Mouse (Mus musculus): ENCODE data around the gene Phkg1. TPM values are rescaled to one million over a fixed set of nuclear protein-coding genes. Genes with fewer than 3 reads are reported as not detected.

The Phkg1 gene
- polyA plus RNA-seq, 1 experiment from 2014 or later, result 0.95 TPM

GRCm38 (mm10) chr5:129879888-129880287, 18.5 kb downstream of the Phkg1 start:
- WGBS, result 72% methylated on average over 3 of the region's 3 CpGs
- H3K4me3 ChIP-seq (ENCODE audit: low read depth, low read length), result no peak overlapping the region
- no peaks in the 10 kb centered on the region for H3K27me3 ChIP-seq (ENCODE audit: control insufficient read depth, insufficient read depth, low read depth, low read length)
- no peaks in the 10 kb centered on the region for H3K9me3 ChIP-seq (replicated peaks; ENCODE audit: control insufficient read depth, low read length, poor library complexity, severe bottlenecking)
- H3K4me2 ChIP-seq (ENCODE audit: low read length), result no peak overlapping the region
- peaks cover 27% of the 10 kb centered on the region for H3K36me3 ChIP-seq (ENCODE audit: control insufficient read depth, insufficient read depth, low read length)
- H3K4me1 ChIP-seq (ENCODE audit: control insufficient read depth, insufficient read depth, low read length), result peaks cover 5% of the 10 kb centered on the region
- H3K27ac ChIP-seq (ENCODE audit: low read length), result no peak overlapping the region
- H3K9ac ChIP-seq (ENCODE audit: low read depth, low read length), result no peak overlapping the region
- no peak for ATAC-seq

- Histone ChIP-seq H3K9me3 (replicated peaks; ENCODE audit: control insufficient read depth, low read length, poor library complexity, severe bottlenecking) (no peaks in the 10 kb centered on the region), H3K9ac (ENCODE audit: low read depth, low read length) (no peak overlapping the region), H3K27ac (ENCODE audit: low read length) (no peak overlapping the region), H3K4me1 (ENCODE audit: control insufficient read depth, insufficient read depth, low read length) (no peaks in the 10 kb centered on the region), H3K4me3 (ENCODE audit: low read depth, low read length) (no peak overlapping the region), H3K36me3 (ENCODE audit: control insufficient read depth, insufficient read depth, low read length) (peaks cover 27% of the 10 kb centered on the region), H3K27me3 (ENCODE audit: control insufficient read depth, insufficient read depth, low read depth, low read length) (no peaks in the 10 kb centered on the region), H3K4me2 (ENCODE audit: low read length) (no peak overlapping the region)
- no peak for ATAC-seq
- 56% methylated on average over 2 of the region's 2 CpGs for WGBS
These were observed 19.4 kb downstream of the Phkg1 start for GRCm38 (mm10) chr5:129878946-129879345.

- Histone ChIP-seq H3K27me3 (ENCODE audit: control insufficient read depth, insufficient read depth, low read depth, low read length) (no peaks in the 10 kb centered on the region), H3K4me1 (ENCODE audit: control insufficient read depth, insufficient read depth, low read length) (no peaks in the 10 kb centered on the region), H3K36me3 (ENCODE audit: control insufficient read depth, insufficient read depth, low read length) (peaks cover 22% of the 10 kb centered on the region), H3K9ac (ENCODE audit: low read depth, low read length) (no peak overlapping the region), H3K4me2 (ENCODE audit: low read length) (no peak overlapping the region), H3K27ac (ENCODE audit: low read length) (no peak overlapping the region), H3K4me3 (ENCODE audit: low read depth, low read length) (no peak overlapping the region), H3K9me3 (replicated peaks; ENCODE audit: control insufficient read depth, low read length, poor library complexity, severe bottlenecking) (no peaks in the 10 kb centered on the region)
- 77% methylated on average over 9 of the region's 9 CpGs for WGBS
- no peak for ATAC-seq
These were observed 20.5 kb downstream of the Phkg1 start for GRCm38 (mm10) chr5:129877731-129878455.

- Histone ChIP-seq H3K4me3 (ENCODE audit: low read depth, low read length) (no peak overlapping the region), H3K4me2 (ENCODE audit: low read length) (no peak overlapping the region), H3K36me3 (ENCODE audit: control insufficient read depth, insufficient read depth, low read length) (peaks cover 3% of the 10 kb centered on the region; the same call in 1 of the 2 replicates), H3K4me1 (ENCODE audit: control insufficient read depth, insufficient read depth, low read length) (no peaks in the 10 kb centered on the region), H3K9ac (ENCODE audit: low read depth, low read length) (no peak overlapping the region), H3K9me3 (replicated peaks; ENCODE audit: control insufficient read depth, low read length, poor library complexity, severe bottlenecking) (no peaks in the 10 kb centered on the region), H3K27ac (ENCODE audit: low read length) (no peak overlapping the region), H3K27me3 (ENCODE audit: control insufficient read depth, insufficient read depth, low read depth, low read length) (no peaks in the 10 kb centered on the region)
- no peak for ATAC-seq
- 84% methylated on average over 11 of the region's 11 CpGs for WGBS
These were observed 23.3 kb downstream of the Phkg1 start for GRCm38 (mm10) chr5:129875098-129875497.

GRCm38 (mm10) chr5:129873942-129874341, 24.4 kb downstream of the Phkg1 start:
- Histone ChIP-seq H3K36me3 (ENCODE audit: control insufficient read depth, insufficient read depth, low read length) (no peaks in the 10 kb centered on the region), H3K9me3 (replicated peaks; ENCODE audit: control insufficient read depth, low read length, poor library complexity, severe bottlenecking) (no peaks in the 10 kb centered on the region), H3K9ac (ENCODE audit: low read depth, low read length) (no peak overlapping the region), H3K4me1 (ENCODE audit: control insufficient read depth, insufficient read depth, low read length) (no peaks in the 10 kb centered on the region), H3K27ac (ENCODE audit: low read length) (no peak overlapping the region), H3K4me2 (ENCODE audit: low read length) (no peak overlapping the region), H3K4me3 (ENCODE audit: low read depth, low read length) (no peak overlapping the region), H3K27me3 (ENCODE audit: control insufficient read depth, insufficient read depth, low read depth, low read length) (no peaks in the 10 kb centered on the region)
- no peak for ATAC-seq
- WGBS, result 90% methylated on average over 12 of the region's 12 CpGs

GRCm38 (mm10) chr5:129871238-129871637, 27.1 kb downstream of the Phkg1 start:
- Histone ChIP-seq H3K27me3 (ENCODE audit: control insufficient read depth, insufficient read depth, low read depth, low read length) (no peaks in the 10 kb centered on the region), H3K27ac (ENCODE audit: low read length) (no peak overlapping the region), H3K36me3 (ENCODE audit: control insufficient read depth, insufficient read depth, low read length) (no peaks in the 10 kb centered on the region), H3K9ac (ENCODE audit: low read depth, low read length) (no peak overlapping the region), H3K4me1 (ENCODE audit: control insufficient read depth, insufficient read depth, low read length) (no peaks in the 10 kb centered on the region), H3K9me3 (replicated peaks; ENCODE audit: control insufficient read depth, low read length, poor library complexity, severe bottlenecking) (no peaks in the 10 kb centered on the region), H3K4me3 (ENCODE audit: low read depth, low read length) (no peak overlapping the region), H3K4me2 (ENCODE audit: low read length) (no peak overlapping the region)
- 87% methylated on average over 2 of the region's 2 CpGs for WGBS
- ATAC-seq, result no peak

GRCm38 (mm10) chr5:129869238-129869995, 28.9 kb downstream of the Phkg1 start:
- H3K27ac ChIP-seq (ENCODE audit: low read length), result no peak overlapping the region
- no peaks in the 10 kb centered on the region for H3K4me1 ChIP-seq (ENCODE audit: control insufficient read depth, insufficient read depth, low read length)
- no peak overlapping the region for H3K4me2 ChIP-seq (ENCODE audit: low read length)
- H3K36me3 ChIP-seq (ENCODE audit: control insufficient read depth, insufficient read depth, low read length), result no peaks in the 10 kb centered on the region
- H3K9ac ChIP-seq (ENCODE audit: low read depth, low read length), result no peak overlapping the region
- WGBS, result 90% methylated on average over 19 of the region's 19 CpGs
- H3K4me3 ChIP-seq (ENCODE audit: low read depth, low read length), result no peak overlapping the region
- ATAC-seq, result no peak
- H3K9me3 ChIP-seq (replicated peaks; ENCODE audit: control insufficient read depth, low read length, poor library complexity, severe bottlenecking), result no peaks in the 10 kb centered on the region
- H3K27me3 ChIP-seq (ENCODE audit: control insufficient read depth, insufficient read depth, low read depth, low read length), result no peaks in the 10 kb centered on the region

GRCm38 (mm10) chr5:129865841-129866240, 32.5 kb downstream of the Phkg1 start:
- ATAC-seq, result no peak
- H3K27me3 ChIP-seq (ENCODE audit: control insufficient read depth, insufficient read depth, low read depth, low read length), result no peaks in the 10 kb centered on the region
- no peak overlapping the region for H3K27ac ChIP-seq (ENCODE audit: low read length)
- peaks cover 6% of the 10 kb centered on the region for H3K36me3 ChIP-seq (ENCODE audit: control insufficient read depth, insufficient read depth, low read length)
- no peaks in the 10 kb centered on the region for H3K4me1 ChIP-seq (ENCODE audit: control insufficient read depth, insufficient read depth, low read length)
- H3K9me3 ChIP-seq (replicated peaks; ENCODE audit: control insufficient read depth, low read length, poor library complexity, severe bottlenecking), result no peaks in the 10 kb centered on the region
- no peak overlapping the region for H3K4me3 ChIP-seq (ENCODE audit: low read depth, low read length)
- no peak overlapping the region for H3K4me2 ChIP-seq (ENCODE audit: low read length)
- H3K9ac ChIP-seq (ENCODE audit: low read depth, low read length), result no peak overlapping the region
- WGBS, result 90% methylated on average over 12 of the region's 12 CpGs

- peaks cover 18% of the 10 kb centered on the region for H3K36me3 ChIP-seq (ENCODE audit: control insufficient read depth, insufficient read depth, low read length)
- H3K4me2 ChIP-seq (ENCODE audit: low read length), result no peak overlapping the region
- H3K9ac ChIP-seq (ENCODE audit: low read depth, low read length), result no peak overlapping the region
- H3K9me3 ChIP-seq (replicated peaks; ENCODE audit: control insufficient read depth, low read length, poor library complexity, severe bottlenecking), result no peaks in the 10 kb centered on the region
- 8% methylated on average over 18 of the region's 18 CpGs for WGBS
- no peak for ATAC-seq
- no peak overlapping the region for H3K27ac ChIP-seq (ENCODE audit: low read length)
- no peaks in the 10 kb centered on the region for H3K27me3 ChIP-seq (ENCODE audit: control insufficient read depth, insufficient read depth, low read depth, low read length)
- H3K4me1 ChIP-seq (ENCODE audit: control insufficient read depth, insufficient read depth, low read length), result no peaks in the 10 kb centered on the region
- H3K4me3 ChIP-seq (ENCODE audit: low read depth, low read length), result no peak overlapping the region
These were observed 33.9 kb downstream of the Phkg1 start for GRCm38 (mm10) chr5:129864467-129864866.
